Mouse (Mus musculus) embryonic fibroblast, embryonic 13.5 days (primary cell): ENCODE results near the gene Atp8a2. TPM values are rescaled to one million over a fixed set of nuclear protein-coding genes. Genes with fewer than 3 reads are reported as not detected.
"Not testable (repeated sequence)": the region's sequence is repeated elsewhere in the genome, so short reads cannot be mapped to it uniquely, and the experiment has no call there.

ENCODE experiments used
- H3K27ac ChIP-seq: 2 replicates; pipeline ENCODE4 v1.5.1; 2012; ENCODE audit warnings: low read length, control low read depth, inconsistent platforms; ENCODE audit not compliant: insufficient read depth
- H3K4me1 ChIP-seq: 2 replicates; pipeline ENCODE4 v1.6.1; 2011; ENCODE audit warnings: low read length; ENCODE audit not compliant: control insufficient read depth, insufficient read depth
- H3K4me3 ChIP-seq: 2 replicates; pipeline ENCODE4 v1.5.1; 2011; ENCODE audit warnings: mild to moderate bottlenecking, control low read depth, low read length; ENCODE audit not compliant: insufficient read depth
- CTCF ChIP-seq: IDR thresholded peaks from 2 replicates; pipeline ENCODE4 v1.5.1; 2011; ENCODE audit warnings: mild to moderate bottlenecking, control low read depth, low read length, moderate library complexity, borderline replicate concordance; ENCODE audit not compliant: insufficient read depth
- POLR2A ChIP-seq: IDR thresholded peaks from 2 replicates; pipeline ENCODE4 v1.6.1; 2011; ENCODE audit warnings: low read depth, mild to moderate bottlenecking, control low read depth, low read length, moderate library complexity
- polyA plus RNA-seq: library from polyadenylated mRNA; stranded (reverse); fragments of >200 nt; gene quantifications from 2 replicates; pipeline ENCODE4 v1.2.4, GENCODE M21; 2011; ENCODE audit warnings: low read depth; ENCODE audit not compliant: missing spikeins, insufficient read length

The Atp8a2 gene
- polyA plus RNA-seq, 1 experiment = 0.09 TPM

DNA sequence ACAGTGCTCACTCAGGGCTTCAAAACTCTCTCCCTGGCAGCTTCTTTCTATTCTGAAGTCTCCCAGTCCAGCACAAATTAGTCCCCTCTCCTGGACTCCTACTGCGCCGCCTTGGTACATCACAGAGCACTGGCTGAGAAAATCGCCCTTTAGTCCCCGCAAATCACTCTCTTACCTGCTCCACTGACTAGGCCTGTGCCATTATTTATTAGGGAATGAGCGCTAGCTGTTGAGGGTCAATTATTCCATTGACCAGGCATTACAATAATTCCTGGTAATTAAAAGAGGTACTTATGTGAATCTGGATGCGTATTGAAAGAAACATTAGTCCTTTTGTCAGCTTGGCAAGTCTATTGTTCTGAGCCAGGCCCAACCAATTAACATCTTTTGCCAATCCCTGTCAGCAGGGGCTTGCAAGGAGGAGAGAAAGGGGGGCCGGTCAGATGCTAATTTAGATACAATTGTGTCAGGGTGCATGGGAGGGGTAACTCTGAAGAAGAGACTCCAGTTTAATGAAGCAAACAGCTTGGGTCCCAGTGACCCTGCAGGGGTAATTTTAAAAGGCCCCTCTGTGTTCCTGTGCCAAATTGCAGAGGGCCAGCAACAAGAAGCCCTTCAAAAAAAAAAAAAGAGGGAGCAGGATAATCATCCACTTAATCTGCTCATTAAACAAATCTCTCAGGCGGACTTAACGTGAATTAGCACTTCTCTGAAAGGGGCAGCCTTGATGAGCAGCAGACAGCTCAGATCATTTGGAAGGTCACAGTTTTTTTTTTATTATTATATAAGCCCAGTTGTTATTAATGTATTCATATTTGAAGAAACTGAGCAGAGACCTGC, 459.9 kb downstream of the Atp8a2 start:
- H3K27ac ChIP-seq = no peak overlapping the region
- no peak overlapping the region for H3K4me3 ChIP-seq
- no peak for TF ChIP-seq POLR2A
- TF ChIP-seq CTCF = no peak
- H3K4me1 ChIP-seq = no peaks in the 10 kb centered on the region

DNA sequence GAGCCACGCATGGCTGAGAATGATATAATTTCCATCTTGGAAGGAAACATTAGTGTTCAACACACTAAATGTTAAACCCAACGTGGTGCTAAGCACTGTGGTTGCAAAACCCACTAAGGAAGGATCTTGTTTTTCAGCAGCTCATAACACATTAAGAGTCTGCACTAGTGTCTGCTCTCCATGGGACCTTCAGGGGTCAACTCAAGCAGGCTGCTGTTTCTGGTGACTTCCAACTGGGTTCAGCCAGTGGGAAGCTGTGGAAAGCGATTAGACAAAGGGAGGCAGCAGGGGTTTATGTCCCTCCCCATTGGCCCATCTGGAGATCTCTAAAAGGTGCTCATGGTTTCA, 467.0 kb downstream of the Atp8a2 start:
- H3K27ac ChIP-seq = no peak overlapping the region
- no peak overlapping the region for H3K4me3 ChIP-seq
- H3K4me1 ChIP-seq = no peaks in the 10 kb centered on the region
- TF ChIP-seq CTCF (no peak), POLR2A (no peak)

DNA sequence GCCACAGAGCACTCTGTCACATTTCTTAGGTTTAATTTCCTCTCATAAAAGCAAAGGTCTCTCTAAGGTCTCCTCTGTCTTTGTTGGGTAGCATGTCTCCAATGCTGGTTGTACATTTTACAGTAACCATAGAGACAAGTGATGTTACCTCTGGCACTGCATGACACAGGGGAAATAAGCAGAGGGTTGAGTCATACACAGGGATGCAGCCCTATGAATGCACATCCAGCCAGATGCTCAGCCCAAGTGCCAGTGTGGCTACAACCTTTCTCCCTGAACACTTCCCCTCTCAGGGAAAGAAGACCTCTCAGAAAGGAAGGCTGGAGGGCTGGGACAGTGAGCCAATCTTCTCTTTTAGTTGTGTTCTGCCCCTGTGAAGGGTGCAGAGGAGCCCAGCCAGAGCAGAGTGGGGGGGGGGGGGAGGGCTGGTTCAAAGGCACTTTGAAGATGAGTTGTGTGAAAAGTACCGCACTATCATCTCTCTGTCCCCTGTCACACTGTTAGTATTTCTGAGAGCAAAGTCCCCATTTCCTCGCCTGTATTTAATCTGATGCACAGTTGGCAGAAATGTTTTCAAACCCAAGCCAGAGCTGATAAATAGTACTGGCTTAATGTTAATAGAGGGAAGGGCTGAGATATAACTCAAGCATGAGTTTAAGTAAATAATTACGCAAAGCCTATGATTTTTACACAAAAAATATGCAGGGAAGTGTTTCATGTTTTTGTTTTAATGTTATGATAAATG, 467.5 kb downstream of the Atp8a2 start:
- Histone ChIP-seq H3K4me3 (no peak overlapping the region), H3K4me1 (no peaks in the 10 kb centered on the region), H3K27ac (no peak overlapping the region)
- TF ChIP-seq POLR2A (no peak), CTCF (no peak)

DNA sequence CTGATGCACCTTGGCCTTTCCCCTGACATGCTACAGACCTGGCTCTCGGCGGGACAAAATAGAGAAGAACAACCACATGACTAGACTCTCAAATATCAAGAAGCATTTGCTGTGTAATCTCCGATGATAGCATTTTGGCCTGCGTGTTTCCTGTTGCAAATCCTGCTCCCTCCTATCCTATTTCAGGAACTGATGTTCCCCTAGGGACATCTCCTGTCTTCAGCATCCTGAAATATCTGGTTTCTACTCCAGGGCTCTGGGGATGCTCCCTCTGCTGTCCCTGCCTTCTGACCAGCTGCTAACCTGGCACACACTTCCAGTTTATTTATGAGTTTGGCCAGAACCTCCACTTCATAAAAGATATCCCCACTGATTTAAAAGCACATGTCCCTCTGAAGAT, 470.0 kb downstream of the Atp8a2 start:
- no peaks in the 10 kb centered on the region for H3K4me1 ChIP-seq
- H3K4me3 ChIP-seq = no peak overlapping the region
- H3K27ac ChIP-seq = no peak overlapping the region
- TF ChIP-seq CTCF = no peak
- no peak for TF ChIP-seq POLR2A

DNA sequence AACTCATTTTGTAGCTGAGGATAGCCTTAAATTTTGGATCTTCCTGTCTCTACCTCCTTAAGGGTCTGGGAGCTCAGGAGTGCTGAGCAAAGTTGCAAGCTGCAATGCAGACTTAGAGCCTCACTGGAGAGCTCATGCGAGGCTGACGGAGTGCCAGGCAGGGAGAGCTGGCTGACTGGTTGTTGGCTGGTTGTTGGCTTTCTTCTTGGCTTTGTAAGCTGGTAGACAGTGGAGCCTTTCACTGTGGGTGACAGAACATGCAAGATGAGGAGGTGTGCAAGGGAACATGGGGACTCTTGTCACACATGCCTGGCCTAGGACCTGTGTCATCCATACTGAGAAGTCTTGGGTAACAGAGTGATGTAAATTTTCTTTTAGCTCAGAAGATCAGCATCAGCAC, 473.8 kb downstream of the Atp8a2 start:
- TF ChIP-seq POLR2A (no peak), CTCF (no peak)
- Histone ChIP-seq H3K27ac (no peak overlapping the region), H3K4me3 (no peak overlapping the region), H3K4me1 (no peaks in the 10 kb centered on the region)

DNA sequence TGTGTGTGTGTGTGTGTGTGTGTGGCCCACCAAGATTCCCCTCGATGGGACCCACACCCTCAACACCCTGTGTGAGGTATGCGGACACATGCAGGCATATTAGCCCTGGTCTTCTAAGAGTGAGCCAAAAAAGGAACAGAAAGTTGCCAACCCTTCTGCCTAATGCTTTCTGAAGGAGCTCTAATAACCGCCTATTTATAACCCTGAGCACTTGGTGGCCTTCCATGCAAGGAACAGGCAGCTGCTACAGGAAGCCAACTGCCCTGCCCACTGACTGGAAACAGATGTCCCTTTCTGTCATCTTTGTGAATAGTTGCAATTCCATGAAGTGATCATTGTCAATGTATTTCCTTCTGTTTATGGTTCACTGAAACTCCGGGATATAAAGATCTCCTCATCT, 475.0 kb downstream of the Atp8a2 start:
- Histone ChIP-seq H3K4me3 (no peak overlapping the region), H3K27ac (no peak overlapping the region)
- TF ChIP-seq CTCF (no peak), POLR2A (no peak)

DNA sequence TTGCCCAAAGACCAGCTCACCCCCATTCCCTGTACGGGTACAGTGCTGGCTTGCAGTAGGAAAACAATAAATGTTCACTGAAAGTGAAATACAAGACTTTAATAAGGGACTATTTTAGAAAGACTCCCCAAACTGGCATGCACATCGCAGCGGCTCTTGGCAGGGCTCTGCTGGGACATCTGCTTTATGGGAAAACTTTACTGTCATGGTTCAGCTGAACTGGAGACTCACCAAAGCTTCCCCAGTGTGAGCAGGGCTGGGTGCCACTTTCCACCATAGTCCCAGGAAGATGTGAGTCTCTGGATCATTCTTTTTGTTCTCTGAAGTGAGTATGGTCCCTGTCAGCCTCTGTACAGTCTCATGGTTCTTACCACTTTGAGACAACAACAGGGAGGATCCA, 475.6 kb downstream of the Atp8a2 start:
- Histone ChIP-seq H3K4me1 (no peaks in the 10 kb centered on the region), H3K4me3 (no peak overlapping the region), H3K27ac (no peak overlapping the region)
- TF ChIP-seq CTCF (no peak), POLR2A (no peak)

More for the DNA sequence above, 475.0 kb downstream of the Atp8a2 start:
- no peaks in the 10 kb centered on the region for H3K4me1 ChIP-seq

DNA sequence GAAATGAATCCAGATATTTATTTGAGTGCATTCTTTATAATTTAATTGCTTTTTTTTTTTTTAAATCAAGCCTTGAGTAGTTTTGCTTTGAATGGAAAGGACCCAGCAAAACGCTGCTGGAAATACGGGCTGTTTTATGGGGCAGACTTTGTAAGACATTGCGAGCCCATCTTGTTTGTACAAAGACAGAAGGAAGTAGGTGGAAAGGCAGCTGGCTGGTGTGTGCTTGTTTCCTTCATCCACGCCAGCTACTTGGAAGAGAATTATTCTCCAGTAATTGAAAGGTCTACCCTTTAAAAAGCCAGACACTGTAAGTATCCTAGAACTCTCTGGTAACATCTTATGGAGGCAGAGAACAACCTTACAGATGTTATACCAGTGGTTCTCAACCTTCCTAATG, 476.6 kb downstream of the Atp8a2 start:
- no peaks in the 10 kb centered on the region for H3K4me1 ChIP-seq
- H3K27ac ChIP-seq = no peak overlapping the region
- H3K4me3 ChIP-seq = no peak overlapping the region
- TF ChIP-seq CTCF (no peak), POLR2A (no peak)

DNA sequence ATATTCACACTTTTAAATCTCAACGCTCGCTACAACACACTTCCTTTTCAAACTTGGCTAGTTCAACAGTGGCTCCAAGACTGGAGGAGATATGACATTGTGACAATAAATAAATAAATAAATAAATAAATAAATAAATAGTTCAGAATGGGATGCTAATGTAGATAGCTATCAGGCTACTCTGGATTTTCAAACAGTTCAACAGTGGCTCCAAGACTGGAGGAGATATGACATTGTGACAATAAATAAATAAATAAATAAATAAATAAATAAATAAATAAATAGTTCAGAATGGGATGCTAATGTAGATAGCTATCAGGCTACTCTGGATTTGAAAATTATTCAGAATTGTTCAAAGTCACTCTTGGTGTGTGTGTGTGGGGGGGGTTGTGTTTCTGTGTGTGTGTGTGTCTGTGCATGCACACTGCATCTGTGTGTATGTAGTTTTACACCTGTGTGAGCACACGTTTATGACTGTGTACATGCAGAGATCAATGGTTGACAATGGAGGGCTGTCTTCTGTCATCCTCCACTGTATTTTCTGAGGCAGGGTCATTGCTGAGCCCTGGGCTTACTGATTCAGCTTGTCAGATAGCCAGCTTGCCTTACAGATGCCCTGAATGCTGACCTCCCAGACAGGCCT, 480.4 kb downstream of the Atp8a2 start:
- H3K4me3 ChIP-seq, H3K4me1 ChIP-seq, H3K27ac ChIP-seq: not testable (repeated sequence)
